Mouse (Mus musculus): ENCODE results near the gene Zfand4. TPM values are rescaled to one million over a fixed set of nuclear protein-coding genes. Genes with fewer than 3 reads are reported as not detected.
"Not testable (repeated sequence)": the region's sequence is repeated elsewhere in the genome, so short reads cannot be mapped to it uniquely, and the experiment has no call there.

Zfand4 gene
- 7.0 and 8.3 TPM in 2 replicates for polyA plus RNA-seq (2015; fragmentation: Nextera tagmentation; extraction: Ambion mirVana)

DNA sequence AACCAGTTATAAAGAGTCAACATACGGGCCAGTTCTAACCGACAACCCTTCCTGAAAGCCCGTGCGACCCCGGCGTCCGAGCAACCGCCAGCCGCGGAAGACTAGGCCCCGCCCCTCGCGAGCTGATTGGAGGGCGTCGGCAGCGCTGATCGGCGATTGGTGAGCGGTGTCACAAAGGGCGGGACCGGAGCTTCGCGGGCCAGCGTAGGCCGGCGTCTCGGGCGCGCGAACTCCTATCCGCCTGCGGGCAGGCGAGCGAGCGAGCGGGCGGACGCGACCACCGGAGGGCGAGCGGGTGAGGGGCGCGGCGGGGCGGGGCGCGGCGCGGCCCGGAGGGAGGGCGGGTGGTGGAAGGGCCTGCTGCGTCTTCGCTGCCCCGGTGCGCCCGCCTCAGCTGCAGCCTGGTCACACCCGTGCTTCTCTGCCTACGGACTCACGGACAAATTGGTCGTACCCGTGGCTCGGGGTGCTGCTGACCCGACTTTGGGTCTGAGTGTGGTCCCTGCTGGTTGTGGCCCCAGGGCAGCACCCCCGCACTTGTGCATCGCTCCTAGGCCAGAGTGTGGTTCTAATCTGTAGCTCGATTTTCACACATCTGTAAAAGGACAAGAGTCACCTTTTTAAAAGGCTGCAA, at the start of gene Zfand4:
TSS of gene Zfand4 (plus strand) at position 205 of the 634 bp plus-strand sequence.
- under 1% methylated on average over 67 of the region's 67 CpGs for WGBS
- peak within 1 kb of the TSS; percentile 60 for H3K4me3 ChIP-seq
- peak within 1 kb of the TSS; percentile 83 for H3K9ac ChIP-seq
- ATAC-seq (ENCODE audit: low FRiP score), result peak; percentile 96
- peak within 1 kb of the TSS; percentile 72 for H3K4me2 ChIP-seq
- peak within 1 kb of the TSS; percentile 75 for H3K27ac ChIP-seq
- peaks cover 32% of the 10 kb centered on the region for H3K36me3 ChIP-seq
- H3K9me3 ChIP-seq, result no peaks in the 10 kb centered on the region
- no peaks in the 10 kb centered on the region for H3K27me3 ChIP-seq
- H3K4me1 ChIP-seq (replicated peaks), result peaks cover 20% of the 10 kb centered on the region

DNA sequence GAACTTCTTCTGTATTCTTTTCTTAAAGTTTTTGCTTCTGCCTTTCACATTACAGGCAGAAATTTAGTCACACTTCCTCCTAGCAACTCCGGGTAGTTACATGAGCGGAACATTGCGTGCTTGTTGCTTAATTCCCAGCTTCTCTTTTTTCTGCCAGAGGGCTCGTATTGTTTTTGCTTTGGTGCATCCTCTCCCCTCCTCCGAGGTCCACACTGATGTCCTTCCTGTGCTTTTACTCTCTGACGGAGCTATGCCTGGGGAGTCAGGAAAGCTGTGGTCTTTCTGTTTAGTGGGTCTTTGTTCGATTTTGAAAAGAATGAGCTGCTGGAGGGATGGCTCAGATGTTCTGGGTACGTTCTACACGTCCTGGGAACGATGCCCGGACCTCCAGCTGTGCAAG, 36.3 kb upstream of the Zfand4 start:
- Histone ChIP-seq H3K4me2 (no peak overlapping the region), H3K9ac (no peak overlapping the region), H3K36me3 (peaks cover 87% of the 10 kb centered on the region), H3K9me3 (no peaks in the 10 kb centered on the region), H3K27me3 (no peaks in the 10 kb centered on the region), H3K27ac (no peak overlapping the region), H3K4me3 (no peak overlapping the region), H3K4me1 (replicated peaks) (no peaks in the 10 kb centered on the region)
- no peak for ATAC-seq (ENCODE audit: low FRiP score)
- 69% methylated on average over 11 of the region's 11 CpGs for WGBS

DNA sequence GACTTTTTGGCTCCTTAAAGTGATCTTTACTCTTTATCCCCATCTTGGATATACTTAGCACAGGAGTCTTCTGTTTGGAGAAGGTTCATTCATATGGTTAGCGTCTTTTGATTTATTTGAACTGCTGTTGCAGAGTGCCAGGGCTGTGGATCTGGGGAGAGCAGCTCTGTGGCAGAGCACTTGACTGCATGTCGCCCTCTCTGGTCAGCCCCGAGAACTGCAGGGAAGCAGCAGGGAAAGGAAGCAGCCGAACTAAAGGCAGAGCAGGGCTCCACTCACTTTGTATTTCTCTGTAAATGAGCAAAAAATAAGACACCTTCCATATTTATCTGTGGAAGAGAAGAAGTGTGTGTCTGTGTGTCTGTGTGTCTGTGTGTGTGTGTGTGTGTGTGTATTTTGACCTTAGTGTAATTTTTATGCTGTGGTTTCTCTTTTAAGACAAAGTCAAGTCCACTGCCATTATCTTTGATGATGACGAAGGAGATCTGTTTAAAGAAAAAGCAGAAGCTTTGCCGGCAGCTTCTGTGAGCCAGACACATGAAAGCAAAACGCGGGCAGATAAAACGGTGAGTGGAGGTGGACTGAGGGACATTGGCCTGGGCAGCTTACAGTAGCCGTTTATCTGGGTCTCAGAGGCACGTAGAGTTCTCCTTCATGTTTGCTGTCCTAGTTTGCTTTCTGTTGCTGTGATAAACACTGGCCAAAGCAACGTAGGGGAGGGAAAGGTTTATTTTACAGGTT, 35.1 kb upstream of the Zfand4 start:
- 67% methylated on average over 12 of the region's 12 CpGs for WGBS
- no peak for ATAC-seq (ENCODE audit: low FRiP score)
- H3K9ac ChIP-seq, result no peak overlapping the region

DNA sequence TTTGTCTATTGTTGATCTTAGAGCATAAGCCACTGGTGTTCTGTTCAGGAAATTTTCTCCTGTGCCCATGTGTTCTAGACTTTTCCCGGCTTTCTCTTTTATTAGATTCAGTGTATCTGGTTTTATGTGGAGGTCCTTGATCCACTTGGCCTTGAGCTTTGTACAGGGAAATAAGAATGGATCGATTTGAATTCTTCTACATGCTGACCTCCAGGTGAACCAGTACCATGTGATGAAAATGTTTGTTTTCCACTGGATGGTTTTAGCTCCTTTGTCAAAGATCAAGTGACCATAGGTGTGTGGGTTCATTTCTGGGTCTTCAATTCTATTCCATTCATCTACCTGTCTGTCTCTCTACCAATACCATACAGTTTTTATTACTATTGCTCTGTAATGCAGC, 29.2 kb upstream of the Zfand4 start:
- not testable (repeated sequence) for H3K9ac ChIP-seq; H3K4me1 ChIP-seq (replicated peaks)
- WGBS, result 91% methylated on average over 2 of the region's 2 CpGs

More for the DNA sequence above, 35.1 kb upstream of the Zfand4 start:
- Histone ChIP-seq H3K36me3 (peaks cover 89% of the 10 kb centered on the region), H3K4me1 (replicated peaks) (no peaks in the 10 kb centered on the region), H3K27me3 (no peaks in the 10 kb centered on the region), H3K27ac (no peak overlapping the region), H3K9me3 (no peaks in the 10 kb centered on the region), H3K4me2 (no peak overlapping the region), H3K4me3 (no peak overlapping the region)

DNA sequence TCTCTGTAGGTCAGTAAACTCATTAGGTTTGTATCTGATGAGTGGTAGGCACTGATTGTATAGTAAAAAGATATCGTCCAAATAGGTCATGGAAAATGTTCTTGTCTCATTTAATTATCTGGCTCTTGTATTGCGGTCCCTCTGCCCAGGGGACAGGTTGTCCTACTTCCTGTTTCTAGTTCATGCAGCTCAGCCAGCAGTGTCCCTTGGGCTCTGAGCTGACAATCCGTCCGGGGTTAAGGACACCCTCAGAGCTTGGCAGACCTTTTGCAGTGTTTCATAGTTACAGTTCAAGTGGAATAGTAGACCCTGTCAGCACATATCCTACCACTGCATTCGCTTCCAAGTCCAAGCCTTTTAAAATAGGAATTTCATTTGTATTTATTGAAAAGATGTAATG, 28.7 kb upstream of the Zfand4 start:
- no peak overlapping the region for H3K27ac ChIP-seq
- no peak overlapping the region for H3K9ac ChIP-seq
- no peaks in the 10 kb centered on the region for H3K4me1 ChIP-seq (replicated peaks)
- H3K4me2 ChIP-seq, result no peak overlapping the region
- 90% methylated on average over 5 of the region's 5 CpGs for WGBS
- H3K36me3 ChIP-seq, result peaks cover 86% of the 10 kb centered on the region
- no peaks in the 10 kb centered on the region for H3K27me3 ChIP-seq
- H3K4me3 ChIP-seq, result no peak overlapping the region
- no peaks in the 10 kb centered on the region for H3K9me3 ChIP-seq
- no peak for ATAC-seq (ENCODE audit: low FRiP score)

More for the DNA sequence above, 29.2 kb upstream of the Zfand4 start:
- H3K4me3 ChIP-seq; H3K27ac ChIP-seq; H3K27me3 ChIP-seq; H3K4me2 ChIP-seq; ATAC-seq (ENCODE audit: low FRiP score); H3K9me3 ChIP-seq: not testable (repeated sequence)
- H3K36me3 ChIP-seq, result peaks cover 84% of the 10 kb centered on the region

DNA sequence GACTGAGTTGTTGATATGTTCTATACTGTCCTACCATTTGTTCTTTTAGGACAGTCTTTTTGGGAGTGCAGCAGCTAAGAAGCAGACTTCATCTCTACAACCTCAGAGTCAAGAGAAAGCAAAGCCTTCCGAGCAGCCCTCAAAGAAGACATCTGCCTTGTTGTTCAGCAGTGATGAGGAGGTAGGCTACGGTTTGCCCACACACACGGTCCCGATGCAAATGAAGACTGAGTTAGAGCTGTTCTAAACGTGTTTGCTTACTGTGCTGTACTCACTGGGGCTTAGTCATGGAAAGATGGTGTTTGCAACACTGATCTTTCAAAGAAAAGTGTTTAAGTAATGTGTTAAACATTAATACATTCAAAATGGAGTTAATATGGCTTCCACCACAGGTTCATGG, 25.9 kb upstream of the Zfand4 start:
- Histone ChIP-seq H3K4me2 (no peak overlapping the region), H3K27ac (no peak overlapping the region), H3K27me3 (no peaks in the 10 kb centered on the region), H3K4me1 (replicated peaks) (no peaks in the 10 kb centered on the region), H3K9me3 (no peaks in the 10 kb centered on the region), H3K9ac (no peak overlapping the region), H3K36me3 (peaks cover 82% of the 10 kb centered on the region), H3K4me3 (no peak overlapping the region)
- 91% methylated on average over 5 of the region's 5 CpGs for WGBS
- no peak for ATAC-seq (ENCODE audit: low FRiP score)

DNA sequence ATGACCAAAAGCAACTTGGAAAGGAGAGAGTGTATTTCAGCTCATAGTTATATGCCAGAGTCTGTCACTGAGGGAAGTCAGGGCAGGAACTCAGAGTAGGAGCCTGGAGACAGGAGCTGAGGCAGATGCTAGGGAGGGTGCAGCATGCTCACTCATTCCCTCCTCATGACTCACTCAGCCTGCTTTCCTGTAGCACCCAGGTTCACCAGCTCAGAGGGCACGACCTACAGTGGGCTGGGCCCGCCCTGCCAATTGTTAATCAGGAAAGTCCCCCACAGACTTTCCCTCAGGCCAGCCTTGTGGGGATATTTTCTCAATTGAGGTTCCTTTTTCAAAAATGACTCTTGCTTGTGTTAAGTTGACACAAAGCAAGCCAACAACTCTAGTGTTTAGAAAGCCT, 23.7 kb upstream of the Zfand4 start:
- WGBS, result 78% methylated on average over 2 of the region's 2 CpGs
- ATAC-seq (ENCODE audit: low FRiP score), result no peak
- Histone ChIP-seq H3K9ac (no peak overlapping the region), H3K27me3 (no peaks in the 10 kb centered on the region), H3K36me3 (peaks cover 76% of the 10 kb centered on the region), H3K9me3 (no peaks in the 10 kb centered on the region), H3K4me2 (no peak overlapping the region), H3K4me1 (replicated peaks) (no peaks in the 10 kb centered on the region), H3K27ac (no peak overlapping the region), H3K4me3 (no peak overlapping the region)

DNA sequence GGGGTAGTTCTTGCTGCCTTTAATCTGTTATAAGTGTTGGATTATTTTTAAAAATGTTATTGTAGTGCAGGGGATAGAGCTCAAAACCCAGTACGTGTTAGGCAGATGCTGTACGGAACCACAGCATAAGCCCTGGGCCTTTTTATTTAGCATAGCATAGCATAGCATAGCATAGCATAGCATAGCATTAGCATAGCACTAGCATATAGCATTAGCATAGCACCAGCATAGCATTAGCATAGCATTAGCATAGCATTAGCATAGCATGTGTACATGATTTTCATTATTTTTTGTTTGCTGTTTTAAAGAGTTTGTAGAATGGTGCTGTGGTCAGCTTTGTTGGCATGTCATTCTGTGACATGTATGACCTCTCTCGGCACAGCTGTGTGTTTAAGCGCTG, 4.4 kb upstream of the Zfand4 start:
- no peak overlapping the region for H3K9ac ChIP-seq
- no peak for ATAC-seq (ENCODE audit: low FRiP score)
- H3K27me3 ChIP-seq, result no peaks in the 10 kb centered on the region
- no peak overlapping the region for H3K4me3 ChIP-seq
- H3K4me1 ChIP-seq (replicated peaks), result no peaks in the 10 kb centered on the region
- peaks cover 69% of the 10 kb centered on the region for H3K36me3 ChIP-seq
- no peak overlapping the region for H3K4me2 ChIP-seq
- H3K9me3 ChIP-seq, result no peaks in the 10 kb centered on the region
- H3K27ac ChIP-seq, result no peak overlapping the region
- 83% methylated on average over 4 of the region's 4 CpGs for WGBS

DNA sequence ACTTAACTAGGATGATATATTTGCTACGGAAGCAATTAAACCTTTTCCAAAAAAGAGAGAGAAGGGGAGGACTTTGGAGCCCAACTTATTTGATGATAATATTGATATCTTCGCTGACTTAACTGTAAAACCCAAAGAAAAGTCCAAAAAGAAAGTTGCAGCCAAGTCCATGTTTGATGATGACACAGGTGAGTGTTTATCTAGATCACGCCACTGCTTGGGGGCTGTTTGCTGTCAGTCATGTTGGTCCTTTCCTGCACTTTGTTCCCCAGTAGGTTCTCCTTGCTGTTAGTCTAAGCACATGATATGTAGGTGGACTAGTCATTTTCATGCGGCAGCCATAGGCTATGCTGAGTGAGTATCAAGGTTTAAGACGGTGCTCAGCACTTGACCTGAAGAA, 3.5 kb upstream of the Zfand4 start:
- Histone ChIP-seq H3K27ac (no peak overlapping the region), H3K36me3 (peaks cover 60% of the 10 kb centered on the region), H3K4me2 (no peak overlapping the region), H3K9me3 (no peaks in the 10 kb centered on the region), H3K9ac (no peak overlapping the region), H3K4me3 (no peak overlapping the region), H3K27me3 (no peaks in the 10 kb centered on the region), H3K4me1 (replicated peaks) (peaks cover 6% of the 10 kb centered on the region)
- 97% methylated on average over 5 of the region's 5 CpGs for WGBS
- ATAC-seq (ENCODE audit: low FRiP score), result no peak

DNA sequence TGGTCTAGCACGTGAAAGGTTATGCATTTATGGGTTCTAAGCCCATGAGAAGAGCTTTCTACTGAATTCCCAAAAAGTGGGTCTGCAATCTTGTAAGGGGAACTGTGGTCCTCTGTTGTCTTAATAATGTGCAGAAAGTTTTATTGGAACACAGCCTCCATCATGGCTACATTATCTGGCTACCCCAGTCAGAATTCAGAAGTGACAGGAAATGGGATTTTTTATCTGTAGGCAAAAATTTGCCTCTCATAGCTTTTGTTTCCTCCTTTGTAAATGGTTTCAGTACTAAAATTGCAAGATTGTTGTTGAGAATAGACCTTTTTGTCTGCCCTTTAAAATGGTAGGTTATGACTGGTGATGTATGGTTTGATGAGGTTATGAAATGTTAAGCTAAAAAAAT, 1.2 kb upstream of the Zfand4 start:
- peaks cover 20% of the 10 kb centered on the region for H3K4me1 ChIP-seq (replicated peaks)
- ATAC-seq (ENCODE audit: low FRiP score), result no peak
- no peak overlapping the region for H3K4me3 ChIP-seq
- 100% methylated on average over 1 of the region's 1 CpGs for WGBS
- H3K9me3 ChIP-seq, result no peaks in the 10 kb centered on the region
- no peak overlapping the region for H3K27ac ChIP-seq
- no peak overlapping the region for H3K4me2 ChIP-seq
- H3K36me3 ChIP-seq, result peaks cover 42% of the 10 kb centered on the region
- H3K27me3 ChIP-seq, result no peaks in the 10 kb centered on the region
- no peak overlapping the region for H3K9ac ChIP-seq

DNA sequence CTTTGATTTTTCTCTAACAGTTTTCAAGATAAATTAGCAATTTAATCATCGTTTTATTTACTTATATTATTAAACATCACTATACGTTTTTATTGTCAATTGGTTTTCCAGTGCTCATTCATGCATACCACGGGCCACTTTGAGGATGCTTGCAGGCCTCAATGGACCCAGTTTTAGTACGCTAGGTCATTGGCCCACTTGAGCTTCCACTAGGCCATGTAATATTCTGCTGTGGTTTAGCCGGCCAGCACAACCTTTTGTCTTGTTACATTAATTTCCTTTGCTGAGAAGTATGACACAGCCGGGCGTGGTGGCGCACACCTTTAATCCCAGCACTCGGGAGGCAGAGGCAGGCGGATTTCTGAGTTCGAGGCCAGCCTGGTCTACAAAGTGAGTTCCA, 814 bp downstream of the Zfand4 start:
- 82% methylated on average over 11 of the region's 11 CpGs for WGBS
- Histone ChIP-seq H3K4me3 (peak overlapping the region; percentile 60), H3K36me3 (peaks cover 27% of the 10 kb centered on the region), H3K27me3 (no peaks in the 10 kb centered on the region), H3K4me2 (peak overlapping the region; percentile 72), H3K9me3 (no peaks in the 10 kb centered on the region), H3K4me1 (replicated peaks) (peaks cover 20% of the 10 kb centered on the region), H3K27ac (no peak overlapping the region), H3K9ac (no peak overlapping the region)
- no peak for ATAC-seq (ENCODE audit: low FRiP score)

DNA sequence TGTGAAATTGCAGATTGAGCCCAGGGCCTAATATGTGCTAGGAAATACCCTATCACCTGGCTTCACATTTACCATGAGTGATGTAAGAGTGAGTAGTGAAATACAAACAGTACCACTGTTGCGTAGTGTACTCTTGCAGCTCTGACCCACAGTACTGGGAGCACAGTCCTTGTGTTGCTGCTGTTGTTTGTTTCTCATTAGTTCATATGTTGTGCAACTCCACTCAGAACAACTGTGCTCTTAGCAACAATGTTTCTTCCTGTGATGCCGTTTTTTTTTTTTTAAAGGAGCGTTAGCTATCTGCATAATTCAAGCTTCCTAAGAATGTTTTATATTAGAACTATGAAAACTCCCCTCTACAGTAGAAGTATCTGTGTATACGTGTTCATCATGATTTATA, 1.6 kb downstream of the Zfand4 start:
- Histone ChIP-seq H3K4me2 (peak overlapping the region; percentile 72), H3K4me3 (no peak overlapping the region), H3K4me1 (replicated peaks) (peaks cover 20% of the 10 kb centered on the region), H3K9me3 (no peaks in the 10 kb centered on the region), H3K36me3 (peaks cover 21% of the 10 kb centered on the region), H3K27ac (no peak overlapping the region), H3K9ac (no peak overlapping the region; the same call in 1 of the 2 replicates), H3K27me3 (no peaks in the 10 kb centered on the region)
- ATAC-seq (ENCODE audit: low FRiP score), result no peak
- 68% methylated on average over 4 of the region's 4 CpGs for WGBS
